Mouse (Mus musculus): Measurements from ENCODE around the gene Pagr1b.

- TF ChIP-seq POLR2A (IDR thresholded peaks at IDR 0.05; ENCODE audit: borderline replicate concordance, extremely low read depth, insufficient read depth, insufficient read length, poor library complexity, severe bottlenecking): no peak
- no peak for TF ChIP-seq CTCF (IDR thresholded peaks at IDR 0.05; ENCODE audit: borderline replicate concordance, extremely low read depth, insufficient read depth, insufficient read length)
Observed at GRCm38 (mm10) chr7:127023896-127024690, 7.8 kb upstream of the Pagr1b start.
